Mouse (Mus musculus): ENCODE results near the gene Iqgap1. TPM values are rescaled to one million over a fixed set of nuclear protein-coding genes. Genes with fewer than 3 reads are reported as not detected.

The Iqgap1 gene
- polyA plus RNA-seq, 1 experiment: 62.3 TPM

DNA sequence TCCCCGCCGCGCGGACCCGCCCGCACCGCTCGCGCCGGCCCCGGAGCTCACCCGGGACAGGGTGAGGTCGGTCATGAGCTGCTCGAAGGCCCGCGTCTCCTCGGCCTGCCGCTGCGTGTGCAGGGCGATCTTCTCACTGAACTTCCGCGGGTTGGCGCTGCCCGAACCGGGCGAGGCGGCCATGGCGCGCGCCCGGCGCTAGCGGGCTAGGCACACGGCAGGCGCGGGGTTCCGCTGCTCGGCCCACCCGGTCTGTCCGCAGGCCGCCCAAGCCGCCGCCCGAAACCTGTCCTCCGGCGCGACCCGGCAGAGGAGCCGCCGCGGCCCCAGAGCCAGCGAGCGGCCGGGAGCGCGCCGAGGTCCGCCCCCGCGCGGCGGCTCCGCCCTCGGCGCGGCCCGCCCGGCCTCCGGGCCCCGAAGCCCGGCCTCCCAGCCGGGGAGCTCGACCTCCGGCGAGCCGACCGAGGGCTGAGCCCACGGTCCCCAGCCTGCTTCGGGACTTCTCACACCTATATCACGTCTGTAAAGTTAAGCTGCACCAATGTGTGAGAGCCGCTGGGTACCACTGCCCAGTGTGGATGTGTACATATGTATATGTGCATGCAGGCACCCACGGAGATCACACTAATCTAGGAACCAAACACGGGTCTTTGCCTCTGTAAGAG is 137.1 kb downstream of the Iqgap1 start, which contains the start of gene Crtc3:
Gene Crtc3 (minus strand): TSS at position 322 of the 665 bp plus-strand sequence.
- H3K4me1 ChIP-seq (ENCODE audit: control insufficient read depth, insufficient read depth, low read length): peaks cover 4% of the 10 kb centered on the region; the same call in 1 of the 2 replicates
- under 1% methylated on average over 83 of the region's 83 CpGs for WGBS

DNA sequence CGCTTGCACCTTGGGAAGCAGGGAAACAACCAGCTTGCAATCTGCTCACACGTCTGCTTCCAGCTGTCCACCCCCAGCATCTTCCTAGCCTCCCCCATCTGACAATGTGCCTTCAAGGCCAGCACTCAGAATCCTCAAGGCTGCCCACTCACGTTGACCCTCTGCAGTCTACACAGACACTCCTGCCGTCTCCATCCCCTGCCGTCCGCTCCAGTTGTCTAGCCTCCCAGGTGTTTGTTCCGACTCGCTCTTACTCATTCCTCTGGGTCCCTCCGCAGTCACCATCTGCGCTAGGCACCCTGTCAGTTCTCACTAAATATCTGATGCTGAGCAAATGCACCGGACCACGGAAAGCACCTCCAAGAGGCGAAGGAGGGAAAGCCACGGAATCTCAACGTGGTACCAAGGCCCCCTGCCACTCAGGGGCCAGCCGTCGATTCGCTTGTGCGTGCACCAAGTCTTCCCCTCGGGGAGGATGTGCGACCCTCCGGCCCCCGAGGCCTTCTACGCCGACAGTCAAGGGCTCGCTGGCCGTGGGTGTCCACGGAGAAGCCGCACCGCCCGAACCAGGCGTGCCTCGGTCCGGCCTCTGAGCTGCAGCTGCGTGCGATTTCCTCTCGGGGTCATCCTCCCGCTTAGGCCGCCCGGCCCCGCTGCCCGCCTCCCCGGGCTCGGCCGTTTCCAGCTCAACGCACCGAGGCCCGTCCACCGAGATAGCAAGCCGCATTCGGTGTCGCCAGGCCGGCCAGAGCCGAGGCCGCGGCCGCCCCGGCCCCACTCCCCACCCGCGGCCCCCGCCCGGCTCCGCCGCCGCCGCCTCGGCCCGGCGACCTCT is 137.8 kb downstream of the Iqgap1 start:
- TF ChIP-seq CTCF (IDR thresholded peaks at IDR 0.05; ENCODE audit: control insufficient read depth, insufficient read depth, low read length) (peak; percentile 16; the same call in 1 of the 2 replicates), POLR2A (IDR thresholded peaks at IDR 0.05; ENCODE audit: borderline replicate concordance, control insufficient read depth, low read depth, low read length) (no peak)
- peak overlapping the region; percentile 75 for H3K4me3 ChIP-seq (replicated peaks; ENCODE audit: control insufficient read depth, low read depth, low read length)
- peak overlapping the region; percentile 97 for H3K27ac ChIP-seq (ENCODE audit: control insufficient read depth, insufficient read depth, low read depth, low read length, poor library complexity)
- peaks cover 4% of the 10 kb centered on the region; the same call in 1 of the 2 replicates for H3K4me1 ChIP-seq (ENCODE audit: control insufficient read depth, insufficient read depth, low read length)
- WGBS: 3% methylated on average over 66 of the region's 69 CpGs

More for the DNA sequence above, 137.1 kb downstream of the Iqgap1 start, which contains the start of gene Crtc3:
- TF ChIP-seq CTCF (IDR thresholded peaks at IDR 0.05; ENCODE audit: control insufficient read depth, insufficient read depth, low read length) (no peak), POLR2A (IDR thresholded peaks at IDR 0.05; ENCODE audit: borderline replicate concordance, control insufficient read depth, low read depth, low read length) (peak; percentile 48; the same call in 1 of the 2 replicates)
- Histone ChIP-seq H3K27ac (ENCODE audit: control insufficient read depth, insufficient read depth, low read depth, low read length, poor library complexity) (peak within 1 kb of the TSS; percentile 97), H3K4me3 (replicated peaks; ENCODE audit: control insufficient read depth, low read depth, low read length) (peak within 1 kb of the TSS; percentile 75)

DNA sequence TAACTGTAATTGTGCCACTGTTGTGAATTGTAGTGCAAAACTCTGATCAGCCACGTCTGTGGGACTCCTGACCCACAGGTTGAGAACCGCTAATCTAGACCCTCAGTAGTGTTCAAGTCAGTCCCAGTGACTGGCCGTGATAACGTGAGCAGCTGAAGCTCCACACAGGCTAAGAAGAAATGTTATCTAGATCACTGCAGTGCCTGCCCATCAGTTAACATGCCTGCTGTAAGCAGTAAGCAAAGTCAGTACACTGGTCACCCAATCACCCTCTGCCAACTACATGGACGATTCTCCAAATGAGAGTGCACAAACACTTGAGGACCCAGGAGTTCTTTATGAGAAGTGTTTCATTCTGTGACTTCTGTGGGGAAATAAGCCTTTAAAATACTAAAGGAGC is 140.1 kb downstream of the Iqgap1 start:
- peaks cover 4% of the 10 kb centered on the region; the same call in 1 of the 2 replicates for H3K4me1 ChIP-seq (ENCODE audit: control insufficient read depth, insufficient read depth, low read length)
- TF ChIP-seq POLR2A (IDR thresholded peaks at IDR 0.05; ENCODE audit: borderline replicate concordance, control insufficient read depth, low read depth, low read length) (no peak), CTCF (IDR thresholded peaks at IDR 0.05; ENCODE audit: control insufficient read depth, insufficient read depth, low read length) (no peak)
- no peak overlapping the region for H3K4me3 ChIP-seq (replicated peaks; ENCODE audit: control insufficient read depth, low read depth, low read length)
- WGBS: 58% methylated on average over 5 of the region's 5 CpGs
- H3K27ac ChIP-seq (ENCODE audit: control insufficient read depth, insufficient read depth, low read depth, low read length, poor library complexity): no peak overlapping the region

DNA sequence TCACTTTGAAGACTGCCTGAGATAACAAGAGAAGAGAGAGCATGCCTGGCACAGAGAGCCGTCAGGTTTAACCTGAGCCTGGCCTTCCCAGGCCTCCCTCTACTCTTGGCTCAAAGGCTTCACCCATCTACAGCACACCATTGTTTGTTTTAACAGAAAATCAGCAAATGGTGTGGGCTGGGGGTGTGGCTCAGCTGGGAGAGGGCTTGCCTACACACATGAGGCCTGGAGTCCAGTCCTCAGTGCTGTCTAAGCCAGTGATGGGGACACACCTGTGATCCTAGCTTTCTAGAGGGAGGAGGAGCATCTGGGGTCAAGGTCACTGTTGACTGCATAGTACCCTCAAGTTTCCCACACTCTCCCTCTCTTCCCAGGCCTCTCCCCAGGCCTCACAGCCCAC is 143.1 kb downstream of the Iqgap1 start:
- H3K27ac ChIP-seq (ENCODE audit: control insufficient read depth, insufficient read depth, low read depth, low read length, poor library complexity): no peak overlapping the region
- H3K4me3 ChIP-seq (replicated peaks; ENCODE audit: control insufficient read depth, low read depth, low read length): no peak overlapping the region
- H3K4me1 ChIP-seq (ENCODE audit: control insufficient read depth, insufficient read depth, low read length): peaks cover 1% of the 10 kb centered on the region; the same call in 1 of the 2 replicates
- TF ChIP-seq CTCF (IDR thresholded peaks at IDR 0.05; ENCODE audit: control insufficient read depth, insufficient read depth, low read length): no peak
- TF ChIP-seq POLR2A (IDR thresholded peaks at IDR 0.05; ENCODE audit: borderline replicate concordance, control insufficient read depth, low read depth, low read length): no peak
- WGBS: 62% methylated on average over 1 of the region's 1 CpGs

DNA sequence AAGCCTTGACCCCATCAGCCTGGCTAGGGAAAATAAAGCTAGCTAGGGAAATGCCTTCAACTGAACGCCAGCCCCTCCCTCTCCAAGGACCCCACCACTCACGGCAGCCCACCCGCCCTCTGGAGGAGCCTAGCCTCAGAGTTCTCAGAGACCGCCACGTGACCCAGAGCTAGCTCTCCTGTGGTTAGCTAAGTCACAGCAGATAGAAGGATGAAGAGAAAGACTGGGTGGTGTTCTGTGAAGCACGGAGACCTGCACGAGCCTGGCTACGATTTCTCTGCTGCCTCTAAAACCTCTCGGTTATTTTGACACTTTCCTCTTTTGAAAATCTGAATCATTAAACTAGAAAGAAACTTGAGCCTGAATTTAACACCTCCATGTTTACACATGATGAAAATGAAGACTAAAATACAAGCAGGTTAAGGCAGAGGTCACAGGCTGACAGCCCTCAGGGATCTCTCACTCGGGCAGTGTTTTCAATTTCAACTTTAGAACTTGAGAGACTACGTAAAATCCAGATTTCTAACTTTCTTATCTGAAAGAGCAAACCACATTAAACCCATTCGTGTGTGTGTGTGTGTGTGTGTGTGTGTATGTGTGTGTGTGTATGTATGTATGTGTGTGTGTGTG is 145.4 kb downstream of the Iqgap1 start:
- TF ChIP-seq POLR2A (IDR thresholded peaks at IDR 0.05; ENCODE audit: borderline replicate concordance, control insufficient read depth, low read depth, low read length) (no peak), CTCF (IDR thresholded peaks at IDR 0.05; ENCODE audit: control insufficient read depth, insufficient read depth, low read length) (no peak)
- H3K27ac ChIP-seq (ENCODE audit: control insufficient read depth, insufficient read depth, low read depth, low read length, poor library complexity): no peak overlapping the region
- WGBS: 9% methylated on average over 12 of the region's 12 CpGs
- no peaks in the 10 kb centered on the region for H3K4me1 ChIP-seq (ENCODE audit: control insufficient read depth, insufficient read depth, low read length)
- H3K4me3 ChIP-seq (replicated peaks; ENCODE audit: control insufficient read depth, low read depth, low read length): no peak overlapping the region

DNA sequence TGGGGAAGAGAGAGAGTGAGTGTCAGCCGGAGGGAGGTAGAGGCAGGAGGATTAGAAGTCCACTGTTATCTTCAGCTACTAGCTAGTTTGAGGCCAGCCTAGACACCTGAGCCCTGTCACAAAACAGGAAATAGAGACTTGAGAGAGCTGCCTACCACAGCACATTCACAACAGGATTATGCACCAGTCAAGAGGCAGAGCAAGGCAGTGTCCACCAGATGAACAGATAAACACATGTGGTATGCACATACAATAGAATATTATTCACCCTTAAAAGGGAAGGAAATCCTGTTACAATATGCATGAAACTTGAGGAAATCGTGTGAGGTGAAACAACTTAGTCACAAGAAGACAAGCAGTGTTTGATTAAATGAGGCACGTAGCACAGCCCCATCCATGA is 153.5 kb downstream of the Iqgap1 start:
- Histone ChIP-seq H3K4me3 (replicated peaks; ENCODE audit: control insufficient read depth, low read depth, low read length) (no peak overlapping the region), H3K4me1 (ENCODE audit: control insufficient read depth, insufficient read depth, low read length) (no peaks in the 10 kb centered on the region; the same call in 1 of the 2 replicates), H3K27ac (ENCODE audit: control insufficient read depth, insufficient read depth, low read depth, low read length, poor library complexity) (no peak overlapping the region)
- WGBS: 42% methylated on average over 3 of the region's 3 CpGs
- TF ChIP-seq POLR2A (IDR thresholded peaks at IDR 0.05; ENCODE audit: borderline replicate concordance, control insufficient read depth, low read depth, low read length): no peak
- TF ChIP-seq CTCF (IDR thresholded peaks at IDR 0.05; ENCODE audit: control insufficient read depth, insufficient read depth, low read length): no peak

DNA sequence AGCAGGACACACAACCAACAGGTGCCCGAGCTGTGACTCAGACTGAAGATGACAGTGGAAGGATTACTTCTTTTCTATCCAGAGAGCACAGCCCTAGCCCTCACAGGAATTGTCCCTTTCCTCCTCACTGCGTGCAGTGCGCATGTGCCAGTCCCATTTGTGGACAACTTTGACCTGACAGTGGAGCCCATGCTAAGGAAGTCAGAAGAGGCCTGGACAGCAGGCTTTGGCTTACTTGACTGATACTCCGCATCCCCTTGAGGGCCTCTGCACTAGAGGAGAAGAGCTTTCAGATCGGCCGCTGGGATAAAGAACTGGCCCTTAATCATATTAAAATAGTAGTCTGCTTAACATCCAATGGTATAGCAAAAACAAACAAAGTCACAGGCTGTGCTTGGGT is 154.9 kb downstream of the Iqgap1 start:
- Histone ChIP-seq H3K4me1 (ENCODE audit: control insufficient read depth, insufficient read depth, low read length) (no peaks in the 10 kb centered on the region; the same call in 1 of the 2 replicates), H3K4me3 (replicated peaks; ENCODE audit: control insufficient read depth, low read depth, low read length) (no peak overlapping the region), H3K27ac (ENCODE audit: control insufficient read depth, insufficient read depth, low read depth, low read length, poor library complexity) (no peak overlapping the region)
- 92% methylated on average over 6 of the region's 6 CpGs for WGBS
- TF ChIP-seq CTCF (IDR thresholded peaks at IDR 0.05; ENCODE audit: control insufficient read depth, insufficient read depth, low read length) (no peak), POLR2A (IDR thresholded peaks at IDR 0.05; ENCODE audit: borderline replicate concordance, control insufficient read depth, low read depth, low read length) (no peak)

All from bone marrow, adult 2 months (tissue).